Mouse (Mus musculus) embryonic facial prominence, embryonic 15.5 days (tissue): ENCODE measurements around the gene Bcas1. TPM values are rescaled to one million over a fixed set of nuclear protein-coding genes. Genes with fewer than 3 reads are reported as not detected.
"Not testable (repeated sequence)": the region's sequence is repeated elsewhere in the genome, so short reads cannot be mapped to it uniquely, and the experiment has no call there.

Experiments used
- ATAC-seq: fragments of 200-750 bp; cut with Nextera tagmentation; 2 replicates; pipeline ENCODE4 v1.8.0; 2017; ENCODE audit warnings: low read depth, moderate TSS enrichment; ENCODE audit not compliant: insufficient number of reproducible peaks, low FRiP score, low TSS enrichment
- H3K27ac ChIP-seq: fragments of 300-500 bp; sonication (generic); replicated peaks from 2 replicates; pipeline ENCODE4 v1.5.1; 2015; ENCODE audit warnings: mild to moderate bottlenecking, inconsistent platforms
- H3K27me3 ChIP-seq: fragments of 300-500 bp; sonication (generic); 2 replicates; pipeline ENCODE4 v1.6.1; 2015; ENCODE audit warnings: inconsistent platforms
- H3K36me3 ChIP-seq: fragments of 300-500 bp; sonication (generic); 2 replicates; pipeline ENCODE4 v1.6.1; 2015; ENCODE audit warnings: mild to moderate bottlenecking, inconsistent platforms
- H3K4me1 ChIP-seq: fragments of 300-500 bp; sonication (generic); 2 replicates; pipeline ENCODE4 v1.6.1; 2015; ENCODE audit warnings: inconsistent platforms
- H3K4me2 ChIP-seq: fragments of 300-500 bp; sonication (generic); replicated peaks from 2 replicates; pipeline ENCODE4 v1.6.1; 2015; ENCODE audit warnings: mild to moderate bottlenecking, inconsistent platforms
- H3K4me3 ChIP-seq: fragments of 300-500 bp; sonication (generic); replicated peaks from 2 replicates; pipeline ENCODE4 v1.5.1; 2015; ENCODE audit warnings: mild to moderate bottlenecking, inconsistent platforms
- H3K9ac ChIP-seq: fragments of 300-500 bp; sonication (generic); 2 replicates; pipeline ENCODE4 v1.6.1; 2015; ENCODE audit warnings: inconsistent platforms
- H3K9me3 ChIP-seq: fragments of 300-500 bp; sonication (generic); replicated peaks from 2 replicates; pipeline ENCODE4 v1.6.1; 2016; ENCODE audit warnings: inconsistent platforms
- WGBS: fragments of 180-500 bp; shearing (Covaris S2); methylation state at CpG from one replicate; pipeline ENCODE4 v1.1.7; 2015; 5-methylcytosine and 5-hydroxymethylcytosine counted together
- polyA plus RNA-seq: library from polyadenylated mRNA; unstranded; fragments of >200 nt; fragmentation: Nextera tagmentation; extraction: Ambion mirVana; gene quantifications from 2 replicates; pipeline ENCODE4 v1.2.1, GENCODE M21; 2015

The Bcas1 gene
- polyA plus RNA-seq, 1 experiment from 2014 or later = 4.7 TPM

DNA sequence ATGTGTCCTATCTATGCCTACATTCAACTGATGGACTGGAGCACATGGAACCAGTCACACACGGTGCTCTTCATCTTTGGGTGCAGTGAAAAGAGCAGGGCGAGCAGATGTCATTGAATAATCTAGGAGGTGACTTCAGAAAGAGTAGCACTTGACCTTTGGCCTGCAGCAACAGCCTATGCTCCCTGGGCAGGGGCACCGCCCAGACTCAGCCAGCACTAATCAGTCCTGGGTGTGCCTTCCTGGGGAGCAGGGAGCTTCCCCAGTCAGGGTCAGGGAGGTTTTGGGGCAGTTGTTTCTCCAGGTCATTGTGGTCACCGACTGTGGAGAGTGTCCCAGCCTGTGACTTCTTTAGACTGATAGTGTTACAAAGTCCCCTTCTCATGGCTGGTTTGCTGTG, 26.2 kb upstream of the Bcas1 start:
- H3K9me3 ChIP-seq, ATAC-seq, H3K27ac ChIP-seq, H3K4me3 ChIP-seq, H3K4me2 ChIP-seq, H3K9ac ChIP-seq, H3K36me3 ChIP-seq, H3K27me3 ChIP-seq, H3K4me1 ChIP-seq: not testable (repeated sequence)
- 42% methylated on average over 3 of the region's 4 CpGs for WGBS

DNA sequence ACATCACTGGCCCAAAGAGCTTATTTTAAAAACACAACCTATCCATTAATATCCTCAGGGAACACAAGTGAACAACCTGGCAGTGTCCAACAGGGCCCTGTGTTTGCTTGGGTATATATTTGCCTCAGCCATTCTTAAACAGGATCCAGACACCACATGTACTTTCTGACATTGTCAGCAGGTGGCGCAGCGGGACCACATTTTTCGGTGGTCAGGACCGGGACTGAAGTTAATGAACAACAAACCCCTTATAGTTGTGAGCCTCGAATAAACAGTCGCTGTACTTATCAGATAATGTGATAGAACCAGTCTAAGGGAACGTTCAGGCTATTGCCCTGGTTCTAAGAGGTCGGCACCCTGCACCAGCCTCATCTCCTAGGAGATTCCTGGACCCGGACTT, 23.3 kb upstream of the Bcas1 start:
- no peak for ATAC-seq
- no peaks in the 10 kb centered on the region for H3K4me1 ChIP-seq
- whole genome bisulfite sequencing = 4% methylated on average over 9 of the region's 9 CpGs

DNA sequence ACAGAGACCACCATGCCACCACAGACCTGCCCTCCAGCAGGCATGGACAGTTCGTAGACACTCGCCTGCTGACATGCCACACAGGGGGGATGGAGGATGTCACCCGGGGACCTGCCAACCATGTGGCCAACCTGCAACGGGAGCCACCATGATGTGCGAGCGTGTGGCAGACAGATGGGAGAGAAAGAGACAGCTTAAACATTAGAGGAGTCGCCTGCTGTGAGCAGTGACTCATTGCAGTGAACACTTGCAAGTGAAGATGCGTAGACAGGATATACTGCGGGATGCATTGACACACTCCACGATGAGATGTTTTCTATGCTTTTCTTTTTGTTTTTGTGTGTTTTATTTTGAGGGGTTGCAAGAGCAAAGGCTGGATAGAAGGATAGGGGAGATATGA, 20.0 kb upstream of the Bcas1 start:
- 58% methylated on average over 10 of the region's 10 CpGs for WGBS
- H3K36me3 ChIP-seq = no peaks in the 10 kb centered on the region
- H3K9ac ChIP-seq = no peak overlapping the region
- no peak overlapping the region for H3K27ac ChIP-seq
- H3K4me2 ChIP-seq = no peak overlapping the region
- H3K4me1 ChIP-seq = no peaks in the 10 kb centered on the region
- H3K9me3 ChIP-seq = no peaks in the 10 kb centered on the region
- no peak overlapping the region for H3K4me3 ChIP-seq
- no peak for ATAC-seq
- no peaks in the 10 kb centered on the region for H3K27me3 ChIP-seq

More for the DNA sequence above, 23.3 kb upstream of the Bcas1 start:
- Histone ChIP-seq H3K4me3 (no peak overlapping the region), H3K9me3 (no peaks in the 10 kb centered on the region), H3K36me3 (no peaks in the 10 kb centered on the region), H3K4me2 (peak overlapping the region; percentile 34), H3K27ac (no peak overlapping the region), H3K27me3 (no peaks in the 10 kb centered on the region), H3K9ac (no peak overlapping the region)

DNA sequence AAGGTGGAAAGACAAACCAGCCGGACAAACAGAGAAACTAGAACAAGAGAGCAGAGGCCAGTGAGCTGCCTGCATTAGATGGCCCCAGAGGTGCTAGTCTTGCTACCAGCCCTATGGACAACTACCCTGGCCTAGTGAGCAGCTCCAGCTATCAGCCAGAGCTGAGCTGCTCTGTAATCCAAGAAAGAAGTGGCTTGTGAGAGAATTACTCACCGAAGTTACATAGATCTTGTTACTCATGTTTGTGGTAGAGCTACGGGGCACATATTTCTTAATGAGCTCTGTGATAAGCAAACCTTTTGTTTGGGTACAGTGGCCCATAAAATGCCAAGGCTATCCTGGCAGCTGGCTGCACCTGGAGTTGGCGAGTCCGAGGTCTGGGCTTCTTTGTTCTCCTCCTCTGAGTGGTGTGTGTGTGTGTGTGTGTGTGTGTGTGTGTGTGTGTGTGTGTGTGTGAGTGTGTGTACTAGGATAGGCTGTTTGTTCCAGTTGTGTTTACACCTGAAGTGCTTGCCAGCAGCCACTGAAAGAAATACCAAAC, 19.3 kb upstream of the Bcas1 start:
- H3K9me3 ChIP-seq = no peaks in the 10 kb centered on the region
- H3K4me2 ChIP-seq = no peak overlapping the region
- H3K27ac ChIP-seq = no peak overlapping the region
- no peak overlapping the region for H3K4me3 ChIP-seq
- H3K4me1 ChIP-seq = no peaks in the 10 kb centered on the region
- H3K9ac ChIP-seq = no peak overlapping the region
- 60% methylated on average over 5 of the region's 5 CpGs for WGBS
- H3K27me3 ChIP-seq = no peaks in the 10 kb centered on the region
- ATAC-seq = no peak
- no peaks in the 10 kb centered on the region for H3K36me3 ChIP-seq

DNA sequence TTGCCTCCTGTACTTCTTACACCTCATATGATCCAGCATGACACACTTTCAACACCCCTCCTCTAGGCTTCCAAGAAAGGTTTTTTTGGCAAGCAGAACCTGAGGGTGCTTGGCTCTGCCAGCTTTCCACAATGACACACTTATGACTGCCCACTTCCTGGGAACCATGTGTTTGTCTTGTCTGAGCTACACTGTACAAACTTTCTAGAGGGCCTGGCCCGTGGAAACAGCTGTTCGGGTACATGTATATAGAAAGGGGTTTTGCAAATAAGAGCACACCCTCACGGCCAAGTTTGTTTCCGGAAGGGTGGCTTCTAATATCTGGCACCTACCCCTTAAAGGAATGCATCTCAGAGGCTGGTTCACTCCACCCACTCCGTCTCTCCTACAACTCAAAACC, 18.2 kb upstream of the Bcas1 start:
- WGBS = 56% methylated on average over 5 of the region's 5 CpGs
- ATAC-seq = no peak

DNA sequence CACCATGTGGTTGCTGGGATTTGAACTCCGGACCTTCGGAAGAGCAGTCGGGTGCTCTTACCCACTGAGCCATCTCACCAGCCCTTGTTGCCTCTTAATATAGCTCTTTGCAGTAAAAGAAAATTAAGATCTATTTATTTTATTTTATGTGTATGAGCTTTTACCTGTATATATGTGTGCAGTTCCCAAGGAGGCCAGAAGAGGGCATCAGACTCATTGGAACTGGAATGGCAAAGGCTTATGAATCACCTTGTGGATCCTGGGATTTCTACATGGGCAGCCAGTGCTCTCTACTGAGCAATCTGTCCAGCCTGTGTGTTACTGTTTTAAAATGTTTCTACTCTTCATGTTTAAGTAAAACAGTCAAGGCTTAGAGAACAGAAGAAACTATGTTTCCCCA, 14.9 kb upstream of the Bcas1 start:
- no peak for ATAC-seq

More for the DNA sequence above, 18.2 kb upstream of the Bcas1 start:
- H3K27ac ChIP-seq = no peak overlapping the region
- no peaks in the 10 kb centered on the region for H3K36me3 ChIP-seq
- no peak overlapping the region for H3K9ac ChIP-seq
- H3K4me3 ChIP-seq = no peak overlapping the region
- no peaks in the 10 kb centered on the region for H3K4me1 ChIP-seq
- H3K27me3 ChIP-seq = no peaks in the 10 kb centered on the region
- H3K4me2 ChIP-seq = no peak overlapping the region
- no peaks in the 10 kb centered on the region for H3K9me3 ChIP-seq

DNA sequence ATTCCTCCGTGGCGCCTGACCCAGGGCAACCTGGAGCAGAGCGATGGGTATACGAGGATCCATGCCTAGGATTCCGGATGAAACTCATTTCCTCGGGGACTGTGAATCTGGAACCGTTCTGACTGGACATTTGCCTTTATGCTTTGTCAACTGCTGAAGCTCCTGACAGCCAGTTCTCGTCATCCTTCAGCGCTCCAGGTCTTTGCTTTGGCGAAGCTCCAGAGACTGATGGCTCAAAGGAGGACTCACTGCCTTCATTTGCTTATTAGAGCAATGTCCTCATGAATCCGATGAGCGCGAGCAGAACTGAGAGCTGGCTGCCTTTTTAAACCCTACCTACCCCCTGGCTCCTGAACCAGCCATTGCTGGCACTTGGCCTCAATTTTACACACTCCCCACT, 11.1 kb upstream of the Bcas1 start:
- 29% methylated on average over 13 of the region's 13 CpGs for WGBS
- no peak for ATAC-seq
- Histone ChIP-seq H3K4me3 (no peak overlapping the region), H3K27me3 (no peaks in the 10 kb centered on the region; the same call in 1 of the 2 replicates), H3K4me2 (no peak overlapping the region), H3K36me3 (no peaks in the 10 kb centered on the region), H3K27ac (no peak overlapping the region), H3K9ac (no peak overlapping the region), H3K9me3 (no peaks in the 10 kb centered on the region), H3K4me1 (no peaks in the 10 kb centered on the region)

More for the DNA sequence above, 14.9 kb upstream of the Bcas1 start:
- no peaks in the 10 kb centered on the region; the same call in 1 of the 2 replicates for H3K27me3 ChIP-seq
- no peak overlapping the region for H3K9ac ChIP-seq
- no peak overlapping the region for H3K4me3 ChIP-seq
- no peak overlapping the region for H3K27ac ChIP-seq
- H3K36me3 ChIP-seq = no peaks in the 10 kb centered on the region
- no peaks in the 10 kb centered on the region for H3K9me3 ChIP-seq
- H3K4me1 ChIP-seq = no peaks in the 10 kb centered on the region
- 80% methylated on average over 3 of the region's 3 CpGs for WGBS
- H3K4me2 ChIP-seq = no peak overlapping the region

DNA sequence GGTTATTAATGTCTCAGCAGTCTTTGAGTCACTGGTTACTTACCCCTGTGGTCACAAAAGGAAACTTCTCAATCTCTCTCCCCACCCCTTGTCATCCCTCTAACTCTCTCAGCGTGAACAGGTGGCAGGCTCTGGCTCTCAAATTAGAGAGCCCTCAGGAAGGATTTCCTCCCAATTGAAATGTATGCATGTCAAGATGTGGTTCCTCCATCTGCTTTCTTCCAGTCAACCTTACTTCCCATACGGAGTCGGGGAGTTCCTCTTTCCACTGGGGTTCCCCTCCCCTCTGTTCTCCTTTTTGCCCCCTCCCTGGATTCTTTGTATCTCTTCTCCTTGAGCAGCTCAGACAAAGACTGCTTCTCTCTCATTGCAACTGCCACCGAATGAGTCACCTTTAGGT, 8.6 kb upstream of the Bcas1 start:
- WGBS = 57% methylated on average over 4 of the region's 4 CpGs
- H3K27ac ChIP-seq = no peak overlapping the region
- no peaks in the 10 kb centered on the region; the same call in 1 of the 2 replicates for H3K27me3 ChIP-seq
- H3K4me1 ChIP-seq = no peaks in the 10 kb centered on the region
- H3K4me3 ChIP-seq = no peak overlapping the region
- H3K9ac ChIP-seq = no peak overlapping the region
- no peaks in the 10 kb centered on the region for H3K36me3 ChIP-seq
- no peak for ATAC-seq
- H3K4me2 ChIP-seq = no peak overlapping the region
- H3K9me3 ChIP-seq = no peaks in the 10 kb centered on the region

DNA sequence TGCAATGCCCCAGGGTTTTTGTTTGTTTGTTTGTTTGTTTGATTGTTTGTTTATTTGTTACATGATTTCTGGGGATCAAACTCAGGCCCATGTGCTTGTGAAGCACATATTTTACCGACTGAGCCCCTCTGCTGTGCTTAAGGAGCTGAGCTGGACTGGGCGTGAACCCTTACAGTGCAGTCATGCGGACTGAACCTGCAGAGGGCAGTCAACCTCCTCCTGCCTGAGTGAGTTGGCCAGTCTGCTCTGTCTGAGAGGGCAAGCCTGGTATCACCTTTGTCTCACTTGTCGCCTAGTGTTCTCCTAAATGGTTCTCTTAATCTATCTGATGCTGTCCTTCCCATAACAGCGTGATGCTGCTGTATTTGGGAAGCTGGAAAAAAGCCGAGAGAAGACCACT, 4.5 kb upstream of the Bcas1 start:
- no peak overlapping the region for H3K9ac ChIP-seq
- no peaks in the 10 kb centered on the region for H3K36me3 ChIP-seq
- H3K27me3 ChIP-seq = no peaks in the 10 kb centered on the region
- H3K4me2 ChIP-seq = no peak overlapping the region
- H3K4me3 ChIP-seq = no peak overlapping the region
- H3K4me1 ChIP-seq = peaks cover 11% of the 10 kb centered on the region
- H3K27ac ChIP-seq = no peak overlapping the region
- H3K9me3 ChIP-seq = no peaks in the 10 kb centered on the region
- no peak for ATAC-seq
- WGBS = 58% methylated on average over 6 of the region's 6 CpGs

DNA sequence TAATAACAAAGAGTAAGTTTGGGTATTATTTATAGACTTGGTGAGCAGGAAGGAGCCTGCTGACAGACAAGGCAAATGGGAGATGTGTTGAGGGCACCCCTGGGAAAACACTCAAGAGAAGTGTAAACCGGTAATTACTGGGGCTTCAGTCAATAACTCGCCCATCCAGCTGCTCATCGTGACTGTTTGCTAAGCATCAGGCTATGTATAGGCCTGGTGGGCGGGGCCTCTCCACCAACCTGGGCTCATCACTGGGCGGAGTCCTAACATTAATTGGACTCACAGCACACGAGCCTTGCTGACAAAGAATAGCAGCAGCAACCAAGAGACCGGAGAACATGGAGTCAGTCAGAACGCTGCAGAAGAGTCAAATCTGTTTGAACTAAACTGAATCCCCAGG, 1.3 kb upstream of the Bcas1 start:
- H3K9ac ChIP-seq = no peak overlapping the region
- no peaks in the 10 kb centered on the region for H3K9me3 ChIP-seq
- no peak overlapping the region for H3K4me3 ChIP-seq
- no peak for ATAC-seq
- H3K4me2 ChIP-seq = no peak overlapping the region
- H3K4me1 ChIP-seq = peaks cover 11% of the 10 kb centered on the region
- 54% methylated on average over 8 of the region's 8 CpGs for WGBS
- H3K36me3 ChIP-seq = no peaks in the 10 kb centered on the region
- no peak overlapping the region; the same call in 1 of the 2 replicates for H3K27ac ChIP-seq
- H3K27me3 ChIP-seq = no peaks in the 10 kb centered on the region

DNA sequence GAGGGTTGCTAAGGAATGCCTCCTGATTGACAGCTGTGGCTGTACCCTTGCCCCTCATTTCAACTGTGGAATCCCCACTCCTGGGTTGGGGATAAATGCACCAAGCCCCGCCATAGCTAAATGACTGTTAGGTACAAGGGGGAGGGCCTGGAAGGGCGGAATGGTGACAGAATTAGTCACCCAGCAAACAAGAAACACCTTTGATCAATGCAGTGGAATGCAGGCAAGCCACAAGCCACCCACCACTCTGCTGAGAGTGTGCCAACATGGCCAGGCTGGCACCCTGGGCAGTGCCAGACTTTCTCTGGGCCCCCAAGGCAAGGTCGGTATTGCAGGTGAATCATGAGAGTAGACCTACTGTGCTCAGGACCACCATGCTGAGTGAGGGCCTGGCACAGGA, 3.5 kb downstream of the Bcas1 start:
- no peaks in the 10 kb centered on the region for H3K27me3 ChIP-seq
- no peak for ATAC-seq
- H3K4me2 ChIP-seq = no peak overlapping the region
- H3K4me1 ChIP-seq = peaks cover 10% of the 10 kb centered on the region
- 53% methylated on average over 3 of the region's 3 CpGs for WGBS
- no peaks in the 10 kb centered on the region for H3K36me3 ChIP-seq
- no peak overlapping the region for H3K27ac ChIP-seq
- no peaks in the 10 kb centered on the region for H3K9me3 ChIP-seq
- no peak overlapping the region for H3K4me3 ChIP-seq
- no peak overlapping the region for H3K9ac ChIP-seq

DNA sequence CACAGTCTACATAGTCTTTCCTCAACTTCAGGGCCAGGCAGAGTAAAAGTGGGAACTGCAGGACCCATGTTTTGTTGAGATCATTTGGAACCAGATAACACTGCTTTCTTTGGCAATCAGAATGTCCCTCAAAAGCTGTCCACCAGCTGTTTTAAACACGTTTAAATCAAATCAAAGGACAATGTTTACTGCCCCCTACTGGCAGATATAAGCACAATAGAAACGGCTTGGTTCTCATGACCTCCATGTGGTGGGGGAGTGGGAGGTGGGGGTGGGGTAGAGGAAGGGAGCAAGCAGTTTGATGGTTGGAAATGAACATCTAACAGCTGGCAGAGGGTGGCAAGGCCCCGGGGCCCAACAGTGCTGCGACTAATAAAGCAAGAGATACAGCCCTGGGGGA, 5.7 kb downstream of the Bcas1 start:
- no peaks in the 10 kb centered on the region for H3K4me1 ChIP-seq
- no peak overlapping the region for H3K4me3 ChIP-seq
- no peak overlapping the region for H3K27ac ChIP-seq
- H3K9me3 ChIP-seq = no peaks in the 10 kb centered on the region
- WGBS = 35% methylated on average over 4 of the region's 4 CpGs
- no peak overlapping the region for H3K4me2 ChIP-seq
- ATAC-seq = no peak
- H3K36me3 ChIP-seq = no peaks in the 10 kb centered on the region
- H3K9ac ChIP-seq = no peak overlapping the region
- no peaks in the 10 kb centered on the region for H3K27me3 ChIP-seq
